Mouse (Mus musculus) kidney, adult 2 months (tissue): ENCODE results near the gene Igflr1. TPM values are rescaled to one million over a fixed set of nuclear protein-coding genes. Genes with fewer than 3 reads are reported as not detected.

Experiments used
- DNase-seq: peaks from one replicate; pipeline ENCODE4 v3.0.0; 2021
- H3K27ac ChIP-seq: fragments of 200-500 bp; 2 replicates; pipeline ENCODE4 v1.5.1; 2012; ENCODE audit warnings: low read depth, low read length, control low read depth, inconsistent platforms; ENCODE audit not compliant: insufficient read depth
- H3K27me3 ChIP-seq: fragments of 200-500 bp; replicated peaks from 2 replicates; pipeline ENCODE4 v1.6.1; 2012; ENCODE audit warnings: mild to moderate bottlenecking, moderate library complexity, low read length, inconsistent platforms; ENCODE audit not compliant: control insufficient read depth, insufficient read depth
- H3K36me3 ChIP-seq: fragments of 200-500 bp; 2 replicates; pipeline ENCODE4 v1.6.1; 2012; ENCODE audit warnings: mild to moderate bottlenecking, moderate library complexity, low read length, inconsistent platforms; ENCODE audit not compliant: control insufficient read depth, insufficient read depth
- H3K4me1 ChIP-seq: fragments of 200-500 bp; 2 replicates; pipeline ENCODE4 v1.6.1; 2011; ENCODE audit warnings: low read length; ENCODE audit not compliant: control insufficient read depth, insufficient read depth
- H3K4me3 ChIP-seq: fragments of 200-500 bp; 2 replicates; pipeline ENCODE4 v1.5.1; 2011; ENCODE audit warnings: mild to moderate bottlenecking, low read depth, low read length, control low read depth; ENCODE audit not compliant: insufficient read depth
- CTCF ChIP-seq: fragments of 200-500 bp; conservative IDR thresholded peaks from 2 replicates; pipeline ENCODE4 v1.5.1; 2011; ENCODE audit warnings: low read depth, mild to moderate bottlenecking, control low read depth, low read length, moderate library complexity, mixed read lengths; ENCODE audit not compliant: insufficient read depth, insufficient read length
- POLR2A ChIP-seq: fragments of 200-500 bp; IDR thresholded peaks from one replicate; pipeline ENCODE4 v1.6.1; 2011; ENCODE audit warnings: low read depth, low read length, control low read depth
- WGBS: fragments of 180-500 bp; shearing (Covaris S2); methylation state at CpG from one replicate; pipeline ENCODE4 v1.1.7; 2018; 5-methylcytosine and 5-hydroxymethylcytosine counted together
- polyA plus RNA-seq: library from polyadenylated mRNA; depleted of rRNA; stranded (reverse); fragments of >200 nt; gene quantifications from 2 replicates; pipeline ENCODE4 v1.2.3, GENCODE M21; 2012; rRNA removed

The Igflr1 gene
- polyA plus RNA-seq, 1 experiment, result 5.2 TPM

GRCm38 (mm10) chr7:30615049-30615760 is 50.0 kb downstream of the Igflr1 start:
- Histone ChIP-seq H3K4me1 (no peaks in the 10 kb centered on the region; the same call in 1 of the 2 replicates), H3K4me3 (no peak overlapping the region), H3K27me3 (no peaks in the 10 kb centered on the region), H3K36me3 (peaks cover 4% of the 10 kb centered on the region; the same call in 1 of the 2 replicates), H3K27ac (no peak overlapping the region)
- no peak for DNase-seq
- 54% methylated on average over 5 of the region's 5 CpGs for WGBS
- TF ChIP-seq POLR2A (no peak), CTCF (no peak)

Other genes starting within 250 kb of the Igflr1 start
- gene E130208F15Rik, start 243.7 kb upstream of the Igflr1 start, polyA plus RNA-seq, result 0.42 and 1.1 TPM in 2 replicates
- gene Sdhaf1, start 241.5 kb upstream of the Igflr1 start, polyA plus RNA-seq, result 26.4 and 27.3 TPM in 2 replicates
- 9.6 and 11.6 TPM in 2 replicates for gene Lrfn3, start 202.7 kb upstream of the Igflr1 start, polyA plus RNA-seq
- 51.3 and 83.0 TPM in 2 replicates for gene Tyrobp, start 151.7 kb upstream of the Igflr1 start, polyA plus RNA-seq
- 3.7 and 12.0 TPM in 2 replicates for gene Hcst, start 145.6 kb upstream of the Igflr1 start, polyA plus RNA-seq
- gene Nfkbid, start 143.7 kb upstream of the Igflr1 start, polyA plus RNA-seq, result 1.8 and 3.1 TPM in 2 replicates
- gene Aplp1, start 119.9 kb upstream of the Igflr1 start, polyA plus RNA-seq, result 13.0 and 14.2 TPM in 2 replicates
- 0.30 and 0.33 TPM in 2 replicates for gene Kirrel2, start 107.7 kb upstream of the Igflr1 start, polyA plus RNA-seq
- 39.9 and 41.1 TPM in 2 replicates for gene Nphs1, start 107.1 kb upstream of the Igflr1 start, polyA plus RNA-seq
- 218 and 246 TPM in 2 replicates for gene Prodh2, start 71.8 kb upstream of the Igflr1 start, polyA plus RNA-seq
- 7.4 and 7.8 TPM in 2 replicates for gene Arhgap33, start 30.4 kb upstream of the Igflr1 start, polyA plus RNA-seq
- gene Hspb6, start 13.2 kb upstream of the Igflr1 start, polyA plus RNA-seq, result 21.6 and 50.4 TPM in 2 replicates
- gene Proser3, start 13.1 kb upstream of the Igflr1 start, polyA plus RNA-seq, result 7.1 and 8.5 TPM in 2 replicates
- gene Lin37, start 5.6 kb upstream of the Igflr1 start, polyA plus RNA-seq, result 29.0 and 33.8 TPM in 2 replicates
- 47.9 and 54.5 TPM in 2 replicates for gene U2af1l4, start 2.1 kb upstream of the Igflr1 start, polyA plus RNA-seq
- gene Gm49396, start 2.1 kb upstream of the Igflr1 start, polyA plus RNA-seq, result 1.5 and 1.9 TPM in 2 replicates
- 168 and 223 TPM in 2 replicates for gene Psenen, start 1.8 kb upstream of the Igflr1 start, polyA plus RNA-seq
- 26.7 and 31.6 TPM in 2 replicates for gene Kmt2b, start 23.3 kb downstream of the Igflr1 start, polyA plus RNA-seq
- gene Zbtb32, start 33.5 kb downstream of the Igflr1 start, polyA plus RNA-seq, result 1.3 and 1.4 TPM in 2 replicates
- gene Upk1a, start 47.4 kb downstream of the Igflr1 start, polyA plus RNA-seq, result 23.6 and 34.5 TPM in 2 replicates
- gene Cox6b1, start 60.7 kb downstream of the Igflr1 start, polyA plus RNA-seq, result 1,228 and 1,575 TPM in 2 replicates
- gene Etv2, start 70.4 kb downstream of the Igflr1 start, polyA plus RNA-seq, result not detected in 2 replicates
- gene Rbm42, start 84.9 kb downstream of the Igflr1 start, polyA plus RNA-seq, result 46.0 and 51.4 TPM in 2 replicates
- 8.9 and 9.1 TPM in 2 replicates for gene Haus5, start 99.6 kb downstream of the Igflr1 start, polyA plus RNA-seq
- gene Pmis2, start 106.2 kb downstream of the Igflr1 start, polyA plus RNA-seq, result not detected in 2 replicates
- gene 2200002J24Rik, start 133.5 kb downstream of the Igflr1 start, polyA plus RNA-seq, result 0.96 and 1.4 TPM in 2 replicates
- gene Atp4a, start 146.8 kb downstream of the Igflr1 start, polyA plus RNA-seq, result 33.1 and 39.1 TPM in 2 replicates
- 457 and 511 TPM in 2 replicates for gene Tmem147, start 164.1 kb downstream of the Igflr1 start, polyA plus RNA-seq
- 0.31 and 0.86 TPM in 2 replicates for gene Gapdhs, start 178.3 kb downstream of the Igflr1 start, polyA plus RNA-seq
- gene Sbsn, start 186.0 kb downstream of the Igflr1 start, polyA plus RNA-seq, result 1.4 and 1.9 TPM in 2 replicates
- gene Dmkn, start 198.3 kb downstream of the Igflr1 start, polyA plus RNA-seq, result 2.1 and 2.2 TPM in 2 replicates
- 0.50 TPM in 1 of 2 replicates, not detected in the other for gene Krtdap, start 222.5 kb downstream of the Igflr1 start, polyA plus RNA-seq